Mouse (Mus musculus): ENCODE measurements at regions not wholly inside any gene's neighbourhood (a gene's known extent, or its start where the extent isn't known, plus 50 kb on each side); places are given as distances from the start of the nearest gene placed in this dataset.

DNA sequence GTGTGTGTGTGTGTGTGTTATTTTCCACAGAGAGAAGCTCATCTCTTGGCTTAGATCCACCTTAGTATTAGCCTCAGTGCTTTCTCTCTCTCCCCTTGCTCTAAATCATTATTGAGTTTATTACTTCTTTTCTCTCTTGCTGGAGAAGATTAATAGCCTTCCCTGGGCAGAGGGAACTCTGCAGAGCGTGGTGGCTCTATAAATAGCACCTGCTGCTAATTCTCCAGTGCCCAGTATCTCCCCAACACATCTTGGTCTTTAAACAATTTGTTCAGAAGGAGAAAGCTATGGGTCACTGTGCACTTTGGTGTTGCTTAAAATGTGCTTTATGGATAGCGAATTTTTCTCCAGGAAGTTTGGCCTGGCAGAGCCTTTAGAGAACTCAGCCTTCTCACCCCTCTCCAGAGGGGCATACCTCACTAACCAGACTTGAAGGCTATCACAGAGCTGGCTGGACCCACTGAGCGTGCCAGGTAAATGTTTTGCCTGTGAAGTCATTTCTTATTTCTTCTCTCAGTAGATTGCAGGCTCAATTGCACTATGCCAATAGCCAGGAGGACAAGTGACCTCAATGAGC lies 86.8 kb upstream of the Rab11fip2 start:
- no peak for DNase-seq

DNA sequence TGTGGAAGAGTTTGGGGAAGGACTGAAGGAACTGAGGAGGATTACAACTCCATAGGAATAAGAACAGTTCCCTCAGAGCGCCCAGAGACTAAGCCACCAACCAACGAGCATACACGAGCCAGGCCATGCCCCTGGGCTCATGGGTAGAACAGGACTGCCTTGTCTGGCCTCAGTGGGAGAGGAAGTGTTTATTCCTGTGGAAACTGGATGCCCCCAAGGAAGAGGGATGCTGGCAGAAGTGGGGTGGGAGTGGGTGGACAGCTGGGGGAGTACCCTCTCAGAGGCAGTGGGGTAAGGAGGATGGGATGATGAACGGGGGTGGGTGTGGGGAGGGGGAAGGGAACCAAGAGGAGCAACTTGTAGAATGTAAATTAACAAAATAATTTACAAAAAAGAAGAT lies 86.3 kb upstream of the Rab11fip2 start:
- no peak for DNase-seq

DNA sequence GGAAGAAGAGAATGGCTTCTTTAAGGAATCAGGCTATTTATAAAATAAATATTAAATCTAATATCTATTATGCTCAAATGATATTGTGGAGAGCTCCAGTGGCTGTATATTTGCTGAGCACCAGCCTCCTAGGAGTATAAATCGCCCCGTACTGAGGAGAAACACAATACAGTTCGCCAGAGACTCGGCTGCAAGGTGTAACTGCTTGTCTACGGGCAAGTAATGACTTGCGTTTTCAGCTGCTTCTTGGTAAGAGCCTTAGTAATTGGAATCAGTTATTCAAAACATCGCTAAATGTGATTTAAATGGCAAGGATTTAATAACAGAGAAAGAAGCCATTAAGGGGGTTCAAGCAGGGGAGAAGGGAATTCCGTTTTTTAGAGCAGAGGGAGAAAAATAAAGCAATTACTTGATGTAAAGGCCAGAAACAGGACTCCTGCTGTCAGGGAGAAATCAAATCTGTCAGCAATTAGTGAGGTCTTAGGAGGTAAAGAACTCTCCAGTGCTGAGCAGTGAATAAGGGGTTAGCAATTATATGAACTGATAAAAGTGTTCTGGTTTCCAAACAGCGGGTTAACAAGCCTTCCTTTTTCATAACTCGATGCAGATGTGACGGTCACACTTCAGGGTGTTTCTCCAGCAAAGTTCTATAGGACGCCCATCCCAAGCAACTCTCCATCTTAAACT lies 72.3 kb upstream of the Rab11fip2 start:
- no peak for DNase-seq

DNA sequence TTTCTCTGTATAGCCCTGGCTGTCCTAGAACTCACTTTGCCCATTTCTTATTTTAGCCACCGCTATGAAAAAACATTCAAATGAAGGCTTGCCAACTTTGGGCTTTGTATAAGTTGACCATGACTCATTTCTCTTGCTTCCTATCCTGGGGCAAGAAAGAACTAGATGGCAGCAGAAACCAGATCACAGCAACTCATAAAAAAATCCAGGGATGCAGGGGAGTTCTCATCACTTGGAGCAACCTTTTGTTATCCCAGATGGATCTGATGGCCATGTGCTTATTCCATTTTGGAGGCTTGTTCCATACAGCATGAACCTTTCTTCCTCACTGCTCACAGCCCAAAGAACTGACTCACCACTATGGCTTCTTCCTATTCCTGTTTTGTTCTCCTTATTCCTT lies 52.1 kb upstream of the Rab11fip2 start:
- no peak for DNase-seq
